Mouse (Mus musculus) neural tube, embryonic 13.5 days (tissue): ENCODE measurements at regions not wholly inside any gene's neighbourhood (a gene's known extent, or its start where the extent isn't known, plus 50 kb on each side); places are given as distances from the start of the nearest gene placed in this dataset.

Experiments
- ATAC-seq: fragments of 200-750 bp; cut with Nextera tagmentation; 2 replicates; pipeline ENCODE4 v1.8.0; 2017; ENCODE audit warnings: low read depth, mild to moderate bottlenecking, moderate TSS enrichment, moderate library complexity
- H3K27ac ChIP-seq: fragments of 300-500 bp; sonication (generic); replicated peaks from 2 replicates; pipeline ENCODE4 v1.5.1; 2015; ENCODE audit warnings: moderate library complexity, mild to moderate bottlenecking, inconsistent platforms
- H3K27me3 ChIP-seq: fragments of 300-500 bp; sonication (generic); 2 replicates; pipeline ENCODE4 v1.6.1; 2015; ENCODE audit warnings: mild to moderate bottlenecking, inconsistent platforms
- H3K36me3 ChIP-seq: fragments of 300-500 bp; sonication (generic); 2 replicates; pipeline ENCODE4 v1.6.1; 2015; ENCODE audit warnings: mild to moderate bottlenecking, inconsistent platforms
- H3K4me1 ChIP-seq: fragments of 300-500 bp; sonication (generic); replicated peaks from 2 replicates; pipeline ENCODE4 v1.6.1; 2015; ENCODE audit warnings: inconsistent platforms
- H3K4me2 ChIP-seq: fragments of 300-500 bp; sonication (generic); 2 replicates; pipeline ENCODE4 v1.6.1; 2015; ENCODE audit warnings: inconsistent platforms, mild to moderate bottlenecking, moderate library complexity
- H3K4me3 ChIP-seq: fragments of 300-500 bp; sonication (generic); 2 replicates; pipeline ENCODE4 v1.5.1; 2015; ENCODE audit warnings: mild to moderate bottlenecking, inconsistent platforms
- H3K9ac ChIP-seq: fragments of 300-500 bp; sonication (generic); 2 replicates; pipeline ENCODE4 v1.6.1; 2015; ENCODE audit warnings: moderate library complexity, mild to moderate bottlenecking, inconsistent platforms
- H3K9me3 ChIP-seq: fragments of 300-500 bp; sonication (generic); 2 replicates; pipeline ENCODE4 v1.6.1; 2016; ENCODE audit warnings: inconsistent platforms
- WGBS: fragments of 180-500 bp; shearing (Covaris S2); methylation state at CpG from one replicate; pipeline ENCODE4 v1.1.7; 2015; 5-methylcytosine and 5-hydroxymethylcytosine counted together

DNA sequence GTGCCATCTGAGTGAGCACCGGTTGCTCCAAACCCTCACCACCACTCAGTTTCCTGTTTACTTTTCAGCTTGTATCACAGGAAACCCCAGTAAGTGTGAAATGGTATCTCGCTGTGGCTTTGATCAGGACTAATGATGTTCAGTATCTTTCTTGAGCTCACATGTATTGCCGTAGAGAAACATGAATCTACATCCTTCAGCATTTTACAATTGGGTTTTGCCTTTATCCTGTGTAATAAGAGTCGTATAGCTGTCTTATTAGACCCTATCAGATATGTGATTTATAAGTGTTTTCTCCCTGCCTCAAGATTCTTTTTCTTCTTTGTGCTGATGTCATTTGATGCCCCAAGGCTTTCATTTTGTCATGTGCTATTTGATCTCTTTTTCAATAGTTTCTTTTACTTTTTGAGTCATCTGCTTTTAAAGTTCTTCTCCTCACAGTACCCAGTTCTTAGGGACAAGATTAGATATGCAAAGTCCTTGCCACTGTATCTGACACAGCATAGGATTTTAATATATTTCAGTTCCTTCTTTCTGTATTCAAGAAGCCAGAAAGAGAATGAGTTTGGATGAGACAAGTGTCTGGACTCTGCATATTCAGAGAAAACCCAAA, 246.0 kb downstream of the Tle4 start:
- H3K4me3 ChIP-seq: no peak overlapping the region
- H3K9ac ChIP-seq: no peak overlapping the region
- H3K4me2 ChIP-seq: no peak overlapping the region
- no peak for ATAC-seq
- H3K4me1 ChIP-seq: peaks cover 10% of the 10 kb centered on the region; the same call in 1 of the 2 replicates
- no peaks in the 10 kb centered on the region for H3K9me3 ChIP-seq
- H3K27ac ChIP-seq: no peak overlapping the region
- H3K36me3 ChIP-seq: no peaks in the 10 kb centered on the region
- no peaks in the 10 kb centered on the region for H3K27me3 ChIP-seq
- 66% methylated on average over 4 of the region's 4 CpGs for WGBS

DNA sequence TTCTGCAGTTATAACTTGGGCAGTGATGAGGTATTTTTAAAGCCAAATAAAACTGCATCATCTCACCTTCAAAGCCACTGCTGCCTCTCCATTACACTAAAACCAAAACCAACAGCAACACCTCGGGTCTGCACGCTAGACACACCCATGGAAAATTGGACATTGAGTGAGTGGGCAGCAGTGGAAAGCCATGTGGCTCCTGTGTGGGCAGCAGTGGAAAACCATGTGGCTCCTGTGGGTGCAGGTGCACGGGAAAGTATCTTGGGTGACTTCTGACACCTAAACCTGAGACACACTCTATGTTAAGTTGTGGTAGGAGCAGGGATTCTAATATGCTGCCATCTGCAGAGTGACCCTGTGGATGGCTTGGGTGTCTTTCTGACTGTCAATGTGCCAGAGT, 245.3 kb downstream of the Tle4 start:
- Histone ChIP-seq H3K4me2 (no peak overlapping the region), H3K36me3 (no peaks in the 10 kb centered on the region), H3K27me3 (no peaks in the 10 kb centered on the region), H3K9me3 (no peaks in the 10 kb centered on the region), H3K4me3 (no peak overlapping the region), H3K9ac (no peak overlapping the region), H3K27ac (no peak overlapping the region), H3K4me1 (peaks cover 3% of the 10 kb centered on the region; the same call in 1 of the 2 replicates)
- 97% methylated on average over 3 of the region's 3 CpGs for WGBS
- no peak for ATAC-seq

DNA sequence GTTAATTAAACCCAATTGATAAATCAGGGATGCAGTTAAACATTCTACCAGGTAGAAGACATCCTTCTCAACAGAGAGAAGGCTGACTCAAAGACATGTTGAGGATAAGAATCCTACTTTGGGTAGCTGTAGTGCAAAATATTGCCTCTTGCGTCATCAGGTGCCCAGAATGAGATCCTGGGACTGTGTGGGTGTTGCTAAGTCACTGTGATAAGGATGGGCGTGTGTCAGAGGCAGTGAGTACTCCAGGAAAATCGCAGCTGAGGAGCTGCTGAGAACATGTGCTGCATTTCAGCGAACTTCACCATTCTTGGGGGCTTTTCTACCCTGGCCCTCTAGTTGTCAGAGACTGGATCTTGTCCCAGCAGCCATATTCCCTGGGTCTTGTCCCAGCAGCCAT, 244.7 kb downstream of the Tle4 start:
- Histone ChIP-seq H3K36me3 (no peaks in the 10 kb centered on the region), H3K9me3 (no peaks in the 10 kb centered on the region), H3K4me1 (no peaks in the 10 kb centered on the region), H3K27ac (no peak overlapping the region), H3K4me3 (no peak overlapping the region), H3K27me3 (no peaks in the 10 kb centered on the region), H3K9ac (no peak overlapping the region), H3K4me2 (no peak overlapping the region)
- 87% methylated on average over 4 of the region's 4 CpGs for WGBS
- no peak for ATAC-seq

DNA sequence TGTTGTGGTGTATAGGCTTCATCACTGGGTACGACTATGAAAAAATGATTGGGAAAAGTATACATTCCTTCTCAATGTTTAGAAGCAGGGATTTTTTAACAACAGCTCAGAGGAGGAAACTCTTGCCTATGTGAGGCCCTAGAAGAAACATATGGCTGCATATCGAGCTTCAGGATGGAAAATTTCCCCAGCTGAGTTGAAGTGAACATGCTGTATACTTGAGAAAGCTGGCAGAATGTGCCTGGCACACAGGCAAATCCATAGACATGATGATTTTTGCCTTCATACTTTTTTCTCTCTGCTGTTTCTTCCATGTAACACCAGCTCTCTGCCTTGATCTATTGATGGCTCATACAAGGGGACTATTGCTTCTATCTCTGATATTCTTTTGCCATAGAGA, 242.7 kb downstream of the Tle4 start:
- H3K27me3 ChIP-seq: no peaks in the 10 kb centered on the region
- no peak overlapping the region for H3K4me2 ChIP-seq
- ATAC-seq: no peak
- H3K4me3 ChIP-seq: no peak overlapping the region
- H3K9ac ChIP-seq: no peak overlapping the region
- 84% methylated on average over 2 of the region's 2 CpGs for WGBS
- no peaks in the 10 kb centered on the region for H3K36me3 ChIP-seq
- no peak overlapping the region for H3K27ac ChIP-seq
- no peaks in the 10 kb centered on the region for H3K9me3 ChIP-seq
- no peaks in the 10 kb centered on the region for H3K4me1 ChIP-seq

DNA sequence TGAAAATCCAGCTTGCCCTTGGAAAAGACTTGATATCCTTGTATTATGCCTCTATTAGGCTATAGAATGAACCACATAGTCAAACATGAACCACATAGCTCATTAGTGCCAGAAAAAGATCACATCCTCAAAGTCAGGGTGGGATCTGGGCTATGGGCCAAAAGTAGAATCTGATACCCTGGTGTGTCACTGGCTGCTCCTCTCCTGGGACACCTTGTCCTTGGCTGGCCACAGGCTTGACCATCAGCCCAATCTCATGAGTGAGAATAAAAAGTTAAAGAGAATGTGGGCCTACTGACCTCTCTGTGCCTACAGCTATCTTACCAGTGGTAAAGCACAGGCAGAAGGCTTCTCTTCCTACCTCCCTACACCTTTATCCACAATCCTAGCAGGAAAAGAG, 241.9 kb downstream of the Tle4 start:
- Histone ChIP-seq H3K4me1 (no peaks in the 10 kb centered on the region), H3K4me3 (no peak overlapping the region), H3K27me3 (no peaks in the 10 kb centered on the region), H3K4me2 (no peak overlapping the region), H3K27ac (no peak overlapping the region), H3K36me3 (no peaks in the 10 kb centered on the region), H3K9me3 (no peaks in the 10 kb centered on the region), H3K9ac (no peak overlapping the region)
- ATAC-seq: no peak

DNA sequence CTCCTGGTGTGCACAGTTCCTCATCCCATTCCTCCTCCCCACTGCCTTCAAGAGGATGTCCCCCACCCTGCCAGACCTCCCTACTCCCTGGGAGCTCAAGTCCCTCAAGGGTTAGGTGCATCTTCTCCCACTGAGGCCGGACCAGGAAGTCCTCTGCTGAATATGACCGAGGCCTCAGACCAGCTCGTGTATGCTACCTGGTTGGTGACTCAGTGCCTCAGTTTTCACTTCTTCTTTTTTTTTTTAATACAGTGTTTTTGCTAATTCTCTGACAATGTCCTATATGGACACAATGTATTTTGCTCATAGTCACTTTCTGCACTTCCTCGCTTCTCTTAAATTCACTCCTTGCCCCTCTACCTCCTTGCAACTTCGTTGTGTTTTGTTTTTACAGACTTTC, 237.2 kb downstream of the Tle4 start:
- Histone ChIP-seq H3K27ac (no peak overlapping the region), H3K9me3 (no peaks in the 10 kb centered on the region), H3K4me2 (no peak overlapping the region), H3K27me3 (no peaks in the 10 kb centered on the region), H3K4me1 (no peaks in the 10 kb centered on the region), H3K36me3 (no peaks in the 10 kb centered on the region), H3K9ac (no peak overlapping the region), H3K4me3 (no peak overlapping the region)
- WGBS: 85% methylated on average over 5 of the region's 5 CpGs
- no peak for ATAC-seq

DNA sequence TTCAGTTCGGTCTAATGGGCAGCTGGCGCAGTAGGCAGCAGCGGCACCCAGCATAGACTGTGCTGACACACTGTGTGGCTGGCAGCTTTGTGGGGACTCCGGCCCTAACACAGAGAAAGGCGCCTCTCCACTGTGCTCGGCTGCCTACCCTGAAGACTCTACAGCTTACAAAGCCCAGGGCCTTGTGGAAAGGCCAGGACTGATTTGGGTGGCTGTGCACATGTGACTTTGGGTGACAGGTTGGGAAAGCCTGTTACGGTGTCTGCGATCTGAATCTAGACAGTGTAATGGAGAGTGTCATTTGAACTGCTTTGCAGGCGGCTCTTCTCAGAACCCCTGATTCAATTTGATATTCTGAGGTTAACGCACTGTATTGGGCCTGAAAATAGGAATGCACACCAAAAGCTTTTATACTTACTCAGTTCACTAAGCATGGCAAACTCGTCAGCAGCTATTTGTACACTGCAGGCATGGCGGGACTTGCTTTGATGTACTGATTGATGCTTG, 228.7 kb downstream of the Tle4 start:
- Histone ChIP-seq H3K9ac (no peak overlapping the region), H3K4me1 (peaks cover 28% of the 10 kb centered on the region), H3K27me3 (no peaks in the 10 kb centered on the region), H3K4me3 (no peak overlapping the region), H3K36me3 (no peaks in the 10 kb centered on the region), H3K27ac (peak overlapping the region; percentile 53; the same call in 1 of the 2 replicates), H3K4me2 (no peak overlapping the region), H3K9me3 (no peaks in the 10 kb centered on the region)
- WGBS: 47% methylated on average over 12 of the region's 12 CpGs
- peak; percentile 78 for ATAC-seq

DNA sequence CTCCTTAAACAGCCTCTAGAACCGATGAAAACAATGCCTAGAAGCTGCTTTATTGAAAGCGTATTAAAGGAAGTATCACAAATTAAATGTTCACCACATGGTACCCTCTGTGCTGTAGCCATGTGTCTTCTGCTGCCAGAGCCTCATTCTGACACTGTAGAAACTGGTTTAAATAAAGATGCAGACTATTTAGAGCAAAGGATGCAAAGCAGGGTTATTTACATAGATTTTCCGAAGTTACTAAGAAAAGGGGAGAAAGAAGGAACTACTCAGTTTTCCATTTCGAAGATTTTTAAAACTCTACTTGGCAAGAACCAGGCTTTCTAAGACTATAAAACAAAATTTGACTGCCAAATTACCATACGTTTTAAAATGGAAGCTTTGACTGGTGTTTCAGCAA, 226.5 kb downstream of the Tle4 start:
- Histone ChIP-seq H3K4me2 (no peak overlapping the region), H3K4me3 (no peak overlapping the region), H3K4me1 (peaks cover 28% of the 10 kb centered on the region), H3K27me3 (no peaks in the 10 kb centered on the region), H3K36me3 (no peaks in the 10 kb centered on the region), H3K27ac (no peak overlapping the region), H3K9ac (no peak overlapping the region), H3K9me3 (no peaks in the 10 kb centered on the region)
- no peak for ATAC-seq
- WGBS: 79% methylated on average over 5 of the region's 5 CpGs

DNA sequence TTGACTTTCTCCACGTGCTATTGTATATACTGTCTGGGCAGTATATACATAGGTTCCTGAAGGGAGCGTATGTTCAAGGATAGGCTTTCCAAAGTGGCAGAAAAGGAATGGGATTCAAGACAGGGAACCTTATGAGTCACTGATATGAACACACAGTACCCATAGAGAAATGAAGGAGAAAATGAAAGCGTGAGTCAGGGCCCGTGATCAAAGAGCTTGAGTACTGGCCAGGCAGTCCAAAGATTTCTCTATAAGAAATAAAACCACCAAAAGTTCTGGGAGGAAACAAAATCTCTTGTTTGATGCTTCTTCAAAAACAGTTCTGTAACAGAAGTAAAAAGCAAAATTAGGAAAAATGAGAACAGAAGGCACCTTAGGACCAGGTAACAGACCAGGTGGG, 223.9 kb downstream of the Tle4 start:
- WGBS: 96% methylated on average over 4 of the region's 4 CpGs
- Histone ChIP-seq H3K4me3 (no peak overlapping the region), H3K4me2 (no peak overlapping the region), H3K9me3 (no peaks in the 10 kb centered on the region), H3K9ac (no peak overlapping the region), H3K27ac (no peak overlapping the region), H3K36me3 (no peaks in the 10 kb centered on the region), H3K4me1 (peaks cover 16% of the 10 kb centered on the region), H3K27me3 (no peaks in the 10 kb centered on the region)
- ATAC-seq: no peak

DNA sequence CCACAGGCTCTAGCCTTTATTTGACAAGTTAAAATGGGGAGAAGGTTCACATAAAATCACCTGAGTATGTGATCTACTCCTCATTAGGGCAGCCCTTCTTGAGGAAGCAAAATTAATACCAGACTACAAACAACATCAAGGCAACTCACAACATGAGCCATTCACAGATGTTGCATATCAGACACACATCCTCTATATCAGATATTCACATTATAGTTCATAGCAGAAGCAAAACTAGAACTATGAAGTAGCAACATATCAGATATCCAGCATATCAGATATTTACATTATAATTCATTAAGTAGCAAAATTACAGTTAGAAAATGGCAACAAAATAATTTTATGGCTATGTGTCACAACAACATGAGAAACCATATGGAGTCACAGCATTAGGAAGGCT, 217.0 kb downstream of the Tle4 start:
- no peak overlapping the region for H3K27ac ChIP-seq
- H3K36me3 ChIP-seq: no peaks in the 10 kb centered on the region
- no peaks in the 10 kb centered on the region for H3K9me3 ChIP-seq
- no peak overlapping the region for H3K4me2 ChIP-seq
- H3K4me3 ChIP-seq: no peak overlapping the region
- H3K27me3 ChIP-seq: no peaks in the 10 kb centered on the region
- ATAC-seq: no peak
- no peaks in the 10 kb centered on the region for H3K4me1 ChIP-seq
- H3K9ac ChIP-seq: no peak overlapping the region

DNA sequence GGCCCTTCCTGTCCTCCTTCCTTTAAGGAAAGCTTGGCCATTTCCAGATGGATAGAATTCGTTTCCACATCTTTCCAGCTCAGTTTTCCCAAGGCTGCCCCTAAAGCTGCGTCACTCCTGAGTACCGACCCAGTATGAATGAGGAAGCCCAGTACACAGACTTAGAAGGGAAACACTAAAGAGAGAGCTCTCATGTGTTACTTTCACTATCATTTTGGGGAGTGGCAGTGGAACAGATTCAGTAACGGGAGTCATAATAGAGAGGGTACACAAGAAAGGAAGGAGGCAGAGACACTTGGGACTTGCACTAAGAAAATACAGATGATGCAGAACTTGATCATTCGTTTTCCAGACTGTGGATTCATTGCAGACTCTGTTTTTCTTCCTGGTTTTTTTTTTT, 210.1 kb downstream of the Tle4 start:
- WGBS: 91% methylated on average over 5 of the region's 5 CpGs

DNA sequence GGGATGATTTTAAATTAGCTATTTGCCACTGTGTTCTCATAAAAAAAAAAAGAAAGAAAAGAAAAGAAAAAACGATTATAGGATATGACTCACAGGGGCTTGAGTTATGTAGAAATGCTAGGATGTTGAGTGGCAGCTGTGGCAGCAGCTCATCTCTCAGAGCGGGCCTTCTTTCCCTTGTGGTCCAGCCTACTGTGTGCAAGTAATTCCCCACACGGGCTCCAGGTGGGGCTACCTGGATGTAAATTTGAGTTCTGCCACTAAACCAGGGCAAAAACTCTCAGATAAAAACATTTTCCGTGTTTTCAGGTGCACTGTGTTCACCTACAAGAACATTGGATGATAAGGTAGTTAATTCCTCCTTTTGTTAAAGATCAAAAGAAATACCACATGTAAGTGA, 209.3 kb downstream of the Tle4 start:
- H3K27me3 ChIP-seq: no peaks in the 10 kb centered on the region
- H3K4me1 ChIP-seq: no peaks in the 10 kb centered on the region
- H3K4me3 ChIP-seq: no peak overlapping the region
- H3K4me2 ChIP-seq: no peak overlapping the region
- no peaks in the 10 kb centered on the region for H3K9me3 ChIP-seq
- WGBS: 41% methylated on average over 4 of the region's 4 CpGs
- no peaks in the 10 kb centered on the region for H3K36me3 ChIP-seq
- ATAC-seq: no peak
- H3K27ac ChIP-seq: no peak overlapping the region
- no peak overlapping the region for H3K9ac ChIP-seq

More for the DNA sequence above, 210.1 kb downstream of the Tle4 start:
- Histone ChIP-seq H3K9ac (no peak overlapping the region), H3K27me3 (no peaks in the 10 kb centered on the region), H3K4me1 (no peaks in the 10 kb centered on the region), H3K4me2 (no peak overlapping the region), H3K9me3 (no peaks in the 10 kb centered on the region), H3K36me3 (no peaks in the 10 kb centered on the region), H3K27ac (no peak overlapping the region), H3K4me3 (no peak overlapping the region)
- ATAC-seq: no peak
